Mouse (Mus musculus) spleen, adult 2 months (tissue): ENCODE measurements around the gene Gpa33.

ENCODE experiments used
- CTCF ChIP-seq: fragments of 200-500 bp; IDR thresholded peaks from 2 replicates; pipeline ENCODE4 v1.5.1; 2011; ENCODE audit warnings: mild to moderate bottlenecking, inconsistent platforms; ENCODE audit not compliant: insufficient read depth, insufficient read length, insufficient replicate concordance; ENCODE audit errors: extremely low read depth
- POLR2A ChIP-seq: fragments of 200-500 bp; IDR thresholded peaks from 2 replicates; pipeline ENCODE4 v1.6.1; 2011; ENCODE audit warnings: low read depth, low read length, inconsistent platforms

DNA sequence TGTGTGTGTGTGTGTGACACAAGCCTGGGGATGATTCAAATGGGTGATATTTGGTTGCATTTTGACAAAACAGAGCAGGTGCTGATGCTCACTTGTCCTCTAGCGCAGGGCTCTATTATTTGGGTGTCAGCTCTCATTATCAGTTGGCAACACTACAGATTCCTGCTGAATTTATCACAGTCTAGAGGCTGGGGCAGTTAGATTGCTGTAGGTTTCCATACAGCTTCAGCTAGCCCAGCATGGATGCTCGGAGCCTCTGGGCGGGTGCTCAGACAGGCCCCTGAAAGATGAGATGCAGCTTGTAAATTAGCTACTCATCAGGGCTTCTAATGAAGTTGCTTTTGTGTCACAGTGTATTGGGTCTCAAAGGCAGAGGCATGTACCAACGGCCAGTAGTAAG is 37.4 kb downstream of the Gpa33 start:
- TF ChIP-seq CTCF (no peak), POLR2A (no peak)
